Mouse (Mus musculus) forebrain, embryonic 13.5 days (tissue): ENCODE data around the gene Ms4a8a. TPM values are rescaled to one million over a fixed set of nuclear protein-coding genes. Genes with fewer than 3 reads are reported as not detected.

ENCODE experiments used
- polyA plus RNA-seq: library from polyadenylated mRNA; unstranded; fragments of >200 nt; fragmentation: Nextera tagmentation; extraction: Ambion mirVana; gene quantifications from 2 replicates; pipeline ENCODE4 v1.2.1, GENCODE M21; 2015

Gene Ms4a8a
- polyA plus RNA-seq, 1 experiment from 2014 or later = not detected

Other genes starting within 250 kb of the Ms4a8a start
- 0.15 and 0.30 TPM in 2 replicates for gene Slc15a3, start 241.4 kb downstream of the Ms4a8a start, polyA plus RNA-seq
- 131 and 135 TPM in 2 replicates for gene Tmem132a, start 211.2 kb downstream of the Ms4a8a start, polyA plus RNA-seq
- 33.6 and 35.6 TPM in 2 replicates for gene Tmem109, start 199.1 kb downstream of the Ms4a8a start, polyA plus RNA-seq
- gene Prpf19, start 185.9 kb downstream of the Ms4a8a start, polyA plus RNA-seq = 45.3 and 50.8 TPM in 2 replicates
- not detected in 2 replicates for gene Zp1, start 160.5 kb downstream of the Ms4a8a start, polyA plus RNA-seq
- gene Ptgdr2, start 143.9 kb downstream of the Ms4a8a start, polyA plus RNA-seq = 0.06 and 0.17 TPM in 2 replicates
- 21.2 and 22.9 TPM in 2 replicates for gene Ccdc86, start 131.8 kb downstream of the Ms4a8a start, polyA plus RNA-seq
- gene Ms4a10, start 106.4 kb downstream of the Ms4a8a start, polyA plus RNA-seq = not detected in 2 replicates
- gene Ms4a15, start 87.9 kb downstream of the Ms4a8a start, polyA plus RNA-seq = not detected in 2 replicates
- not detected in 2 replicates for gene Ms4a18, start 63.1 kb downstream of the Ms4a8a start, polyA plus RNA-seq
- not detected in 2 replicates for gene 1700017D01Rik, start 49.8 kb upstream of the Ms4a8a start, polyA plus RNA-seq
- not detected in 2 replicates for gene 1700025F22Rik, start 84.2 kb upstream of the Ms4a8a start, polyA plus RNA-seq
- gene Ms4a13, start 115.6 kb upstream of the Ms4a8a start, polyA plus RNA-seq = not detected in 2 replicates
- not detected in 2 replicates for gene Ms4a12, start 151.3 kb upstream of the Ms4a8a start, polyA plus RNA-seq
- gene Ms4a1, start 185.1 kb upstream of the Ms4a8a start, polyA plus RNA-seq = not detected in 2 replicates
- gene Ms4a5, start 202.8 kb upstream of the Ms4a8a start, polyA plus RNA-seq = not detected in 2 replicates
- gene Ms4a14, start 233.4 kb upstream of the Ms4a8a start, polyA plus RNA-seq = not detected in 2 replicates